Mouse (Mus musculus): Measurements from ENCODE around the gene Pld6. TPM values are rescaled to one million over a fixed set of nuclear protein-coding genes. Genes with fewer than 3 reads are reported as not detected.

The Pld6 gene
- total and polyA plus RNA-seq, 3 experiments, result 3.1 to 5.5 TPM; not detected in 1

DNA sequence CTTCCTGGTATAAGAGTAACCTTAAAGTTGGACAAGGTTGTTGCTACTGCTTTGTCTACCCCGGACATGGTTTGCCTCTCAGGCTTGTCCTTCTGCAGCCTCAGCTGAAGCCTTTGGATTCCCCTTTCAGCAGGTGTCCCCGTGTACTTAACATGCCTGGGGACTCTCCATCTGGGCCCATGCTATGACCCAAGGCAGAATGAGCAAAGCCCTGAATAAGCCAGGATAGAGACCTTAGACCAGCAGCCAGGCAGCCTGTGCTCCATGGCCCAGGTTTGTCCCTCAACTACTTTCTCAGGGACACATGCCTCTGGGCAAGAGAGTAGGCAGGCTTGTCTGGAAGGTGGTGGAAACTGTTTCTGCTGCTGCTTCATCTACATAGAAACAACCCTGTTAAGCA lies 44.1 kb downstream of the Pld6 start:
- Histone ChIP-seq H3K4me3 (ENCODE audit: control insufficient read depth in 1 of 2, insufficient read depth in 1 of 2, low read depth in 2 of 2, low read length in 2 of 2) (no peak overlapping the region), H3K9me3 (replicated peaks; ENCODE audit: insufficient read depth, low read length) (no peaks in the 10 kb centered on the region), H3K27ac (ENCODE audit: control insufficient read depth, low read depth, low read length) (no peak overlapping the region), H3K36me3 (ENCODE audit: control insufficient read depth in 1 of 2, insufficient read depth in 2 of 2, low read length in 2 of 2) (peaks cover 0 to 38% of the 10 kb centered on the region in 2 experiments; a peak in 3 of 4 replicates), H3K4me1 (ENCODE audit: control insufficient read depth in 1 of 2, insufficient read depth in 2 of 2, low read length in 2 of 2) (peaks cover 27 to 33% of the 10 kb centered on the region in 2 experiments), H3K9ac (ENCODE audit: control insufficient read depth, low read depth, low read length, poor library complexity, severe bottlenecking) (no peak overlapping the region), H3K27me3 (ENCODE audit: control insufficient read depth in 1 of 2, insufficient read depth in 2 of 2, low read length in 2 of 2) (no peaks in the 10 kb centered on the region), H3K79me2 (ENCODE audit: control insufficient read depth, insufficient read depth, low read length, poor library complexity) (no peaks in the 10 kb centered on the region)
- no peak for DNase-seq (ENCODE audit: low read depth, low spot score)
- no peak for TF ChIP-seq MXI1 (IDR thresholded peaks at IDR 0.05; ENCODE audit: low read depth, low read length)
- TF ChIP-seq SMC3 (IDR thresholded peaks at IDR 0.05; ENCODE audit: low read depth, low read length), result no peak

DNA sequence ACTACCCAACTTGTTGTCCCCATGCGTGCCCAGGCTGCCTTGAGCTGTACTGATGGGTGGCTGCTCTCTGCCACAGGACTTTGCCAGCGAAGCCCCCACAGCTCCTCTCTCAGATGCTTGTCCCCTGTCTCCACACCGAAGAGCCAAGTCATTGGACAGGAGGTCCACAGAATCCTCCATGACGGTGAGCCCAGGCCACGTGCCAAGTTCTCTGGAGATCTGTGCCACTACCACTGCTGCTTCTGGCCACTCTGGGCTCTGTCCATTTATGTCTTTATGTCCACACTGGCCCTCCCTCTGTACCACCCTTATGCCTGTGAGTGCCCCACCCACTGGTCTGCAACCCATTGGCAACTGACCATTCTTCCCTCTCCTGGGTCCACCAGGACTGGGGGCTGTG lies 45.5 kb downstream of the Pld6 start:
- Histone ChIP-seq H3K79me2 (ENCODE audit: control insufficient read depth, insufficient read depth, low read length, poor library complexity) (no peaks in the 10 kb centered on the region), H3K4me1 (ENCODE audit: control insufficient read depth in 1 of 2, insufficient read depth in 2 of 2, low read length in 2 of 2) (peaks cover 28 to 36% of the 10 kb centered on the region in 2 experiments), H3K9ac (ENCODE audit: control insufficient read depth, low read depth, low read length, poor library complexity, severe bottlenecking) (no peak overlapping the region), H3K27ac (ENCODE audit: control insufficient read depth, low read depth, low read length) (no peak overlapping the region), H3K4me3 (ENCODE audit: control insufficient read depth in 1 of 2, insufficient read depth in 1 of 2, low read depth in 2 of 2, low read length in 2 of 2) (no peak overlapping the region), H3K9me3 (replicated peaks; ENCODE audit: insufficient read depth, low read length) (no peaks in the 10 kb centered on the region), H3K27me3 (ENCODE audit: control insufficient read depth in 1 of 2, insufficient read depth in 2 of 2, low read length in 2 of 2) (no peaks in the 10 kb centered on the region), H3K36me3 (ENCODE audit: control insufficient read depth in 1 of 2, insufficient read depth in 2 of 2, low read length in 2 of 2) (peaks cover 0 to 44% of the 10 kb centered on the region in 2 experiments; a peak in 3 of 4 replicates)
- TF ChIP-seq ELF1 (IDR thresholded peaks at IDR 0.05; ENCODE audit: low read depth, low read length), result no peak
- no peak for TF ChIP-seq TCF12 (IDR thresholded peaks at IDR 0.05; ENCODE audit: low read depth, low read length)
- no peak for TF ChIP-seq MYC (IDR thresholded peaks at IDR 0.05; ENCODE audit: low read depth, low read length)
- no peak for DNase-seq (ENCODE audit: low read depth, low spot score)

DNA sequence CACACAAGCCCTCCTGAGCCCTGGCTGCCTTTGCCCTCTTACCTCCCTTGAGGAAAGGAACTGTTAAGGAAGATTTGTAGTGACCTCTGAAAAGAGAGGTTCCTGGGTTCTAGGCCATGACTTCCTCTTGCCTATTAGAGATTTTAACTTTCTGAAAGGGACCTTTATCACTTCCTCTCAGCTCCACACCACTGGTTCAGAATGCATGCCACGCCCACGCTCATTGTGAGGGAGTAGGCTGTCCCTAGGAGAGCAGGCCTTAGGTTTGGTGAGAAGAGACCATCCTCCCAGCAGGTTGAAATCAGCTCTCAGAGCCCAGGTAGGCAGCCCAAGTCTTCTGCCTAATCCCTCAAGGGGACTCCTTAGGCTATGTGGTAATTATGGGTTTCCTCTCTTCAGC lies 47.4 kb downstream of the Pld6 start:
- no peak overlapping the region for H3K9ac ChIP-seq (ENCODE audit: control insufficient read depth, low read depth, low read length, poor library complexity, severe bottlenecking)
- H3K27me3 ChIP-seq (ENCODE audit: control insufficient read depth in 1 of 2, insufficient read depth in 2 of 2, low read length in 2 of 2), result no peaks in the 10 kb centered on the region
- peak; percentile 88 for DNase-seq (ENCODE audit: low read depth, low spot score)
- TF ChIP-seq TBP (IDR thresholded peaks at IDR 0.05; ENCODE audit: low read depth, low read length), result 0 out of 2 replicates have a peak, but pooled peaks have one; percentile 30
- peak; percentile 14; the same call in 1 of the 2 replicates for TF ChIP-seq TAL1 (IDR thresholded peaks at IDR 0.05; ENCODE audit: low read length)
- TF ChIP-seq MYC (IDR thresholded peaks at IDR 0.05; ENCODE audit: low read depth, low read length), result peak; percentile 79
- peak; percentile 84; the same call in 1 of the 2 replicates for TF ChIP-seq RCOR1 (IDR thresholded peaks at IDR 0.05; ENCODE audit: low read depth, low read length)
- no peak for TF ChIP-seq MAZ (IDR thresholded peaks at IDR 0.05; ENCODE audit: low read depth, low read length)
- peak; percentile 23; the same call in 1 of the 2 replicates for TF ChIP-seq MAX (IDR thresholded peaks at IDR 0.05; ENCODE audit: low read length)
- TF ChIP-seq RAD21 (IDR thresholded peaks at IDR 0.05; ENCODE audit: low read depth, low read length), result no peak
- TF ChIP-seq POLR2A (IDR thresholded peaks at IDR 0.05; ENCODE audit: control insufficient read depth in 1 of 2, insufficient read depth in 1 of 2, low read depth in 1 of 2, low read length in 2 of 2, poor library complexity in 1 of 2), result no peak
- peak; percentile 80 for TF ChIP-seq GATA1 (IDR thresholded peaks at IDR 0.05; ENCODE audit: low read depth, low read length)
- no peak for TF ChIP-seq POLR2AphosphoS5 (IDR thresholded peaks at IDR 0.05; ENCODE audit: borderline replicate concordance, low read depth, low read length)
- peak; percentile 69 for TF ChIP-seq TCF12 (IDR thresholded peaks at IDR 0.05; ENCODE audit: low read depth, low read length)
- TF ChIP-seq MXI1 (IDR thresholded peaks at IDR 0.05; ENCODE audit: low read depth, low read length), result peak; percentile 46; the same call in 1 of the 2 replicates
- TF ChIP-seq ELF1 (IDR thresholded peaks at IDR 0.05; ENCODE audit: low read depth, low read length), result peak; percentile 54; the same call in 1 of the 2 replicates
- TF ChIP-seq EP300 (IDR thresholded peaks at IDR 0.05; ENCODE audit: low read depth in 1 of 2, low read length in 2 of 2), result peak; percentile 80 to 82
- no peaks in the 10 kb centered on the region for H3K79me2 ChIP-seq (ENCODE audit: control insufficient read depth, insufficient read depth, low read length, poor library complexity)
- no peak overlapping the region for H3K4me3 ChIP-seq (ENCODE audit: control insufficient read depth in 1 of 2, insufficient read depth in 1 of 2, low read depth in 2 of 2, low read length in 2 of 2)
- H3K27ac ChIP-seq (ENCODE audit: control insufficient read depth, low read depth, low read length), result peak overlapping the region; percentile 58
- peaks cover 0 to 31% of the 10 kb centered on the region in 2 experiments; a peak in 3 of 4 replicates for H3K36me3 ChIP-seq (ENCODE audit: control insufficient read depth in 1 of 2, insufficient read depth in 2 of 2, low read length in 2 of 2)
- peaks cover 19 to 26% of the 10 kb centered on the region in 2 experiments for H3K4me1 ChIP-seq (ENCODE audit: control insufficient read depth in 1 of 2, insufficient read depth in 2 of 2, low read length in 2 of 2)
- H3K9me3 ChIP-seq (replicated peaks; ENCODE audit: insufficient read depth, low read length), result no peaks in the 10 kb centered on the region
